Mouse (Mus musculus): Measurements from ENCODE around the gene D16Ertd472e. TPM values are rescaled to one million over a fixed set of nuclear protein-coding genes. Genes with fewer than 3 reads are reported as not detected.

Gene D16Ertd472e
- total RNA-seq, 2 experiments from 2014 or later: 6.8 to 7.0 TPM

GRCm38 (mm10) chr16:78574241-78574640 is 2.3 kb downstream of the D16Ertd472e start:
- DNase-seq: no peak
- intact Hi-C loops (cut with DNase I): no loop called here

GRCm38 (mm10) chr16:78573016-78573415 is 3.5 kb downstream of the D16Ertd472e start:
- no peak for DNase-seq
- intact Hi-C loops (cut with DNase I): no loop called here

- DNase-seq: no peak
- intact Hi-C loops (cut with DNase I): no loop called here
Observed at GRCm38 (mm10) chr16:78564110-78564821, 12.2 kb downstream of the D16Ertd472e start.

GRCm38 (mm10) chr16:78563093-78563971 is 13.2 kb downstream of the D16Ertd472e start:
- intact Hi-C loops (cut with DNase I): no loop called here
- DNase-seq: no peak

- no peak for DNase-seq
- intact Hi-C loops (cut with DNase I): no loop called here
Observed at GRCm38 (mm10) chr16:78560627-78561026, 15.9 kb downstream of the D16Ertd472e start.

- DNase-seq: no peak
- intact Hi-C loops (cut with DNase I): no loop called here
Observed at GRCm38 (mm10) chr16:78560063-78560462, 16.4 kb downstream of the D16Ertd472e start.

GRCm38 (mm10) chr16:78557573-78557972 is 18.9 kb downstream of the D16Ertd472e start:
- intact Hi-C loops (cut with DNase I): no loop called here
- DNase-seq: no peak

- no peak for DNase-seq
- intact Hi-C loops (cut with DNase I): no loop called here
Observed at GRCm38 (mm10) chr16:78554911-78555648, 21.4 kb downstream of the D16Ertd472e start.

- intact Hi-C loops (cut with DNase I): no loop called here
- no peak for DNase-seq
Observed at GRCm38 (mm10) chr16:78547367-78547766, 29.1 kb downstream of the D16Ertd472e start.

- DNase-seq: no peak
- intact Hi-C loops (cut with DNase I): no loop called here
Observed at GRCm38 (mm10) chr16:78546529-78546928, 30.0 kb downstream of the D16Ertd472e start.

GRCm38 (mm10) chr16:78540376-78541246 is 35.9 kb downstream of the D16Ertd472e start:
- intact Hi-C loops (cut with DNase I): no loop called here

GRCm38 (mm10) chr16:78537798-78538422 is 38.6 kb downstream of the D16Ertd472e start:
- intact Hi-C loops (cut with DNase I): no loop called here
- DNase-seq: no peak

More at GRCm38 (mm10) chr16:78540376-78541246, 35.9 kb downstream of the D16Ertd472e start:
- DNase-seq: no peak

GRCm38 (mm10) chr16:78537322-78537721 is 39.2 kb downstream of the D16Ertd472e start:
- intact Hi-C loops (cut with DNase I): no loop called here
- DNase-seq: no peak

GRCm38 (mm10) chr16:78534468-78534867 is 42.0 kb downstream of the D16Ertd472e start:
- no peak for DNase-seq
- intact Hi-C loops (cut with DNase I): no loop called here

GRCm38 (mm10) chr16:78531957-78532605 is 44.4 kb downstream of the D16Ertd472e start:
- no peak for DNase-seq

GRCm38 (mm10) chr16:78522974-78523373 is 53.5 kb downstream of the D16Ertd472e start:
- DNase-seq: no peak
- intact Hi-C loops (cut with DNase I): no loop called here

More at GRCm38 (mm10) chr16:78531957-78532605, 44.4 kb downstream of the D16Ertd472e start:
- intact Hi-C loops (cut with DNase I): no loop called here

GRCm38 (mm10) chr16:78518697-78519096 is 57.8 kb downstream of the D16Ertd472e start:
- intact Hi-C loops (cut with DNase I): no loop called here
- DNase-seq: no peak

GRCm38 (mm10) chr16:78517171-78517570 is 59.3 kb downstream of the D16Ertd472e start:
- DNase-seq: no peak
- intact Hi-C loops (cut with DNase I): no loop called here

- DNase-seq: no peak
- intact Hi-C loops (cut with DNase I): no loop called here
Observed at GRCm38 (mm10) chr16:78511526-78511925, 65.0 kb downstream of the D16Ertd472e start.

Data from left cerebral cortex, postnatal 4 days (tissue).